Mouse (Mus musculus) testis, adult 2 months (tissue): ENCODE data around the gene Olfr1198.

Experiments used
- CTCF ChIP-seq: fragments of 200-500 bp; IDR thresholded peaks from 2 replicates; pipeline ENCODE4 v1.5.1; 2012; ENCODE audit warnings: low read depth, mild to moderate bottlenecking, inconsistent platforms, low read length, moderate library complexity; ENCODE audit not compliant: control insufficient read depth, insufficient read depth, insufficient replicate concordance
- POLR2A ChIP-seq: fragments of 200-500 bp; IDR thresholded peaks from 2 replicates; pipeline ENCODE4 v1.6.1; 2012; ENCODE audit warnings: low read depth, mild to moderate bottlenecking, inconsistent platforms, low read length, moderate library complexity; ENCODE audit not compliant: control insufficient read depth

DNA sequence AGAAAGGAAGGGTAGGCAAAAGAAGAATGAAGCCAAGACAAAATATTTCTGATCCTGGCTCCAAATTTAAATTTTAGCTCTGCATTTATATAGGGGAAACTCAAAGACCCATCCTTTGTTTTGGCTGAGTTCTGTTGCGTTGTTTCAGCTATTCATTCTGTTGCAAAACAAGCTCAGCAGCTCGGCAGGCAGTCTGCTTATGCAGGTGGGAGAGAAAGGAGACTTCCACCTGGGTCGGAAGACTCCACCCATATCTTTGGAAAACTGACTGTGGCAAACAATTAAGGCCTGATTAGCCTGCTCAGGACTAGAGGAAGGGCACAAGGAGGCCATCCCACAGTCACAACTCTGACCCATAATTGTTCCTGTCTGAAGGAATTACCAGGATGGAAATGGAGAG is 7.8 kb downstream of the Olfr1198 start:
- TF ChIP-seq CTCF (no peak), POLR2A (no peak)
